Mouse (Mus musculus) liver, adult 2 months (tissue): Measurements from ENCODE around the gene Pld1.

ENCODE experiments used
- CTCF ChIP-seq: fragments of 200-500 bp; IDR thresholded peaks from 2 replicates; pipeline ENCODE4 v1.5.1; 2011; ENCODE audit warnings: low read depth, low read length, control low read depth
- POLR2A ChIP-seq: fragments of 200-500 bp; IDR thresholded peaks from 2 replicates; pipeline ENCODE4 v1.6.1; 2011; ENCODE audit warnings: low read length, control low read depth; ENCODE audit not compliant: insufficient read depth; ENCODE audit errors: extremely low read depth

DNA sequence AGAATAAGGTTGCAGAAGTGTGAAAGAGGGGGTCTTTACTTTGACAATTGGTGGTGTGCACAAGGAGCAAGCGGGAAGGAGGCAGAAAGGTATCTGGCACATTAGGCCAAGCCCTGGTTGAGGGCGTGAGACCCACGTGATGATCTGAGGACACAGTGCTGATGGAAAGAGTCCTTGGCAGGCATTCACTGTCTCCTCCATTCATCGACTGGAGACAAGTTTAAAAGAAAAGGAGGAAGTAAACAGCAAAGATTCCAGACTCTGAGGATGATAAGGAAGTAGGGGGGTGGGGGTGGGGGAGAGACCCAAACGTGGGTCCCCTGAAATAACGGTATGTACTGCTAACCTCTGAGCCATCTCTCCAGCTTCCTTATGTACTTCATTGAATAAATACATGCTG is 142.5 kb downstream of the Pld1 start:
- TF ChIP-seq CTCF (no peak), POLR2A (no peak)
